Mouse (Mus musculus) kidney, adult 2 months (tissue): ENCODE data around the gene Ppil4. TPM values are rescaled to one million over a fixed set of nuclear protein-coding genes. Genes with fewer than 3 reads are reported as not detected.

Experiments
- DNase-seq: peaks from one replicate; pipeline ENCODE4 v3.0.0; 2021
- H3K27ac ChIP-seq: fragments of 200-500 bp; 2 replicates; pipeline ENCODE4 v1.5.1; 2012; ENCODE audit warnings: low read depth, low read length, control low read depth, inconsistent platforms; ENCODE audit not compliant: insufficient read depth
- H3K27me3 ChIP-seq: fragments of 200-500 bp; replicated peaks from 2 replicates; pipeline ENCODE4 v1.6.1; 2012; ENCODE audit warnings: mild to moderate bottlenecking, moderate library complexity, low read length, inconsistent platforms; ENCODE audit not compliant: control insufficient read depth, insufficient read depth
- H3K36me3 ChIP-seq: fragments of 200-500 bp; 2 replicates; pipeline ENCODE4 v1.6.1; 2012; ENCODE audit warnings: mild to moderate bottlenecking, moderate library complexity, low read length, inconsistent platforms; ENCODE audit not compliant: control insufficient read depth, insufficient read depth
- H3K4me1 ChIP-seq: fragments of 200-500 bp; 2 replicates; pipeline ENCODE4 v1.6.1; 2011; ENCODE audit warnings: low read length; ENCODE audit not compliant: control insufficient read depth, insufficient read depth
- H3K4me3 ChIP-seq: fragments of 200-500 bp; 2 replicates; pipeline ENCODE4 v1.5.1; 2011; ENCODE audit warnings: mild to moderate bottlenecking, low read depth, low read length, control low read depth; ENCODE audit not compliant: insufficient read depth
- CTCF ChIP-seq: fragments of 200-500 bp; conservative IDR thresholded peaks from 2 replicates; pipeline ENCODE4 v1.5.1; 2011; ENCODE audit warnings: low read depth, mild to moderate bottlenecking, control low read depth, low read length, moderate library complexity, mixed read lengths; ENCODE audit not compliant: insufficient read depth, insufficient read length
- POLR2A ChIP-seq: fragments of 200-500 bp; IDR thresholded peaks from one replicate; pipeline ENCODE4 v1.6.1; 2011; ENCODE audit warnings: low read depth, low read length, control low read depth
- WGBS: fragments of 180-500 bp; shearing (Covaris S2); methylation state at CpG from one replicate; pipeline ENCODE4 v1.1.7; 2018; 5-methylcytosine and 5-hydroxymethylcytosine counted together
- polyA plus RNA-seq: library from polyadenylated mRNA; depleted of rRNA; stranded (reverse); fragments of >200 nt; gene quantifications from 2 replicates; pipeline ENCODE4 v1.2.3, GENCODE M21; 2012

The Ppil4 gene
- polyA plus RNA-seq, 1 experiment: 6.2 TPM

DNA sequence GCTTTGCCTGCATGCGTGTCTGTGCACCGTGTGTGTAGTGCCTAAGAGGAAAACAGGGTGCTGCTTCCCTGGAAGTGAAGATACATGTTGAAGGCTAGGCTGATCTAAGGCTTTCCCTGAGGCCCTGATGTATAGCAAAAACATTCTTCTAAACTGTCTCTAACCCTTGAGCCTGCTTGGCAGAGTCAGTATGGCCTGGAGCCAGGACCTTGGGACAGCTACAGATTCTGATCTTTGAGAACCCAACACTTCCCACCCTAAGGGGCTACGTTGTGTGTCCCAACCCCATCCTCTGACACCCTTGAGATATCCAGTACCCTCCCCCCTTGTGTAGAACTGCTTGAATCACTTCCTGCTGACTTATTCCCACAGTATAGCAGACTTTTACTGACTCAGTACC, 14.3 kb upstream of the Ppil4 start:
- 91% methylated on average over 3 of the region's 3 CpGs for WGBS
- Histone ChIP-seq H3K4me1 (peaks cover 2% of the 10 kb centered on the region; the same call in 1 of the 2 replicates), H3K4me3 (no peak overlapping the region), H3K27me3 (no peaks in the 10 kb centered on the region), H3K36me3 (no peaks in the 10 kb centered on the region), H3K27ac (no peak overlapping the region)
- no peak for DNase-seq
- TF ChIP-seq POLR2A: no peak
- TF ChIP-seq CTCF: no peak

DNA sequence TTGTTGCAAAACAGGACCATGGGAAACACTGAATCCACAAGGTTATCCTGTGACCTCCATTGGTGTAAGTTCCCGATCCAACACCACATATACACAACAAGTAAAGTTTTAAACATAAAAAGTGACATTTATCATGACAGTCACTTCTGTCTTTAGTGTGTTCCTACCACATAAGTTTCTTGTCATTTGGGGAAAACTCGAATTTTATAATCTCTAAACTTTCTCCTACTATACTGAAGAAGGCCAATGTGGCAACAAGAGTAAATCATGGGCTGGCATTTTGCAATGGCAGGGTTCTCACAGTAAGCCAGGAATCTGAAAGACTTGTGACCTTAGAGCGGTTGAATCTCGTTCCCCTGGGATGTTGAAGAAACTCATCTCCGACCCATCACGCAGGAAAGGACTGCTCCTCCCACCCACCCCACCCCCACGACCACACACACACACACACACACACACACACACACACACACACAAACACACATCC, 12.9 kb upstream of the Ppil4 start:
- Histone ChIP-seq H3K27me3 (no peaks in the 10 kb centered on the region), H3K4me3 (peak overlapping the region; percentile 94), H3K27ac (no peak overlapping the region), H3K36me3 (no peaks in the 10 kb centered on the region), H3K4me1 (peaks cover 2% of the 10 kb centered on the region; the same call in 1 of the 2 replicates)
- TF ChIP-seq CTCF (no peak), POLR2A (no peak)
- 18% methylated on average over 7 of the region's 7 CpGs for WGBS
- DNase-seq: no peak

DNA sequence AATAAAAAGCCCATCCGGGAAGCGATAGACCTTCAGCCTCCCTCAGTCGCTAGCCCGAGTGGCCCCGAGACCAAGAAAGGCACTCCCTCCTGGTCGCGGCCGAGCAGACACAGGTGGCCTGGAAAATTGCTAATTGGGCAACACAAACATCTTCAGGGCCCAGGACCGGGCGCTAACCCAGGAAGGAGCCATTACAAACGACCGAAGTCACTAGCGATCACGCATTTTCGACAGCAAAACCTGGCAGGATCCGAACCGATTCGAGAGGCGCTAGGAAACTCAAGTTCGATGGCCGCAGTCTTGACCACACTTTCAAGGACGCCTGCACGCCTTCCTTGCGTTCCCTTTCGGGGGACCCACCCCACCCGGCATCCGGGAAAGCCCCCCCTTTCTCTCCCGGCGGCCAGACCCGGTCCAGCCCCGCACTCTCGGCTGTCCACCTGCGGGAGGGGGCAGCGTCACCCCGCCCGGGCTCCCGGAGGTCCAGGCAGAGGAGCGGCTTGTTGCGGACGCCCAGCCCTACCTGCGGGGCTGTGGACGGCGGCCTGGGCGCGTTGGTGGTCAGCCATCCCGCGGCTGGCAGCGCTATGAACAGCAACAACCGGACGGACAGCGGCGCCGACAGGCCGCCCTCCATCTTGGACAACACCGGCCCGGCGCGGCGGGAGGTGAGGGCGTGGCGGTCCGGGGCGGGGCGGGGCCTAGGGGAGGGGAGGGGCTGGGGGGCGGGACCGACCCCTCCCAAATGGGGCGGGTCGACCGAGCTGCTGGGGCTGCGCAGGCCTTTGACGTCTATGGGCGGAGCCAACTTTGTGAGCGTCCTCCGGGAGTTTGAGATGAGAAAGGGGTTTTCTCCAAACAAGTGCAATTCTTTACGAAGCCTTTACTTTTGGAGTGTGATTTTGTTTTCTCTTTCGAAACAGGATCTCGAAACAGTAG, 12.2 kb upstream of the Ppil4 start:
- Histone ChIP-seq H3K27ac (peak overlapping the region; percentile 36; the same call in 1 of the 2 replicates), H3K36me3 (no peaks in the 10 kb centered on the region), H3K4me3 (peak overlapping the region; percentile 94), H3K4me1 (peaks cover 2% of the 10 kb centered on the region; the same call in 1 of the 2 replicates), H3K27me3 (no peaks in the 10 kb centered on the region)
- DNase-seq: peak; percentile 95
- under 1% methylated on average over 60 of the region's 77 CpGs for WGBS
- TF ChIP-seq CTCF: no peak

DNA sequence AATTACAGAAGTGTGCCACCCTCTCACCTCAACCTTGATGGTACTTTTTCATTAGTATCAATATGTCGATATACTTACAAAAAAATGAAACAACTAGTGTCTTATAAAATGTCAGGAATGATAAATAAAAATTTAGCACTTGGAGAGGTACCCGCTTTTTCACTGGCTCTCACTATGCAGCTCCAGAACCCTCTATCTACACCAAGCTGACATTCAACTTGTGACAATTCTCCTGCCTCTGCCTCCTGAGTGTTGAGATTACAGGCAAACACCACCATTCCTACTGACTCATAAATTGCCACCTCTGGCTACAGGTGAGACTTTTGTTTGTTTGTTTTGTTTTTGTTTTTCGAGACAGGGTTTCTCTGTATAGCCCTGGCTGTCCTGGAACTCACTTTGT, 11.5 kb upstream of the Ppil4 start:
- Histone ChIP-seq H3K27me3 (no peaks in the 10 kb centered on the region), H3K4me3 (peak overlapping the region; percentile 24; the same call in 1 of the 2 replicates), H3K27ac (no peak overlapping the region), H3K4me1 (peaks cover 2% of the 10 kb centered on the region; the same call in 1 of the 2 replicates), H3K36me3 (no peaks in the 10 kb centered on the region)
- DNase-seq: no peak
- WGBS: 48% methylated on average over 3 of the region's 3 CpGs
- TF ChIP-seq CTCF (no peak), POLR2A (no peak)

DNA sequence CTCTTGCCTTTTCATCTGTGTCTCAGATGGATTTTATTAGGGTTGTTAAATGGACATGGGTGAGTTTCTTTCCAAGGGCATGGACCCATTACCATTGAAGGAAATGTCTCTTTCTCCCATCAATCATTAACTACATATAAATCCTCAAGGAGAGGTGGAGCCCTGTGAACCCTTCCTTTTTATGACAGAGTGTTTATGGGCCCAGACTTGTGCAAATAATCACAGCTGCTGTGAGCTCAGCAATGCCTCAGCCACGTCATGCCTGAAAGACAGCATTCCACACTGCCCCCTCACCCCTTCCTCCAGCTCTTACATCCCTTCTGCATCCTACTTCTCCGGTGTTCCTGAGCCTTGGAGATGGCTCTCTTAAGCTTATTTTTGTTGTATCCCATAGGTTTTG, 5.4 kb upstream of the Ppil4 start:
- no peak overlapping the region for H3K4me3 ChIP-seq
- 51% methylated on average over 2 of the region's 2 CpGs for whole genome bisulfite sequencing
- TF ChIP-seq CTCF (no peak), POLR2A (no peak)
- H3K4me1 ChIP-seq: no peaks in the 10 kb centered on the region
- H3K27me3 ChIP-seq: no peaks in the 10 kb centered on the region
- no peak overlapping the region for H3K27ac ChIP-seq
- no peak for DNase-seq
- no peaks in the 10 kb centered on the region for H3K36me3 ChIP-seq

DNA sequence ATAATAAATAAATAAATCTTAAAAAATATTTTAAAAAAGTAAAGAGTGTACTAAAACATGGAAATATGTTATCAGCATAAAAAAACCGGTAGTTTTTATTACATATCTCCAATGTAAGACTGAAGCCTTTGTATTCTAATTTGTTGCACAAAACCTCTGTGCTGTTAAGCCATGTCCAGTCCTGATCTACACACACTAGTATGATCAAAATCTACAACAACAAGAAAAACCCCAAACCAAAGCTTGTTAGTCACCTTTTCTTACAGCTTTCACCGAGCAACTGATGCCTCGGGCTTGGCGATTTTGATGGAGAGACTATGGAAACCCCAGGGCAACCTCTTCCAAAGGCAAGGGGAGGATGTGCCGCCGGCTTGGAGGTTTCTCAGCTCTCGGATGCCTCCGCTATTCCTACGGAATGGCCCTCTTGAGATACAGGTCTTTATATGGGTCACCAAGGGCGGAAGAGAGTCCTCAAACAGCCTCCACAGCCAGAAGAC, 389 bp upstream of the Ppil4 start:
- under 1% methylated on average over 10 of the region's 10 CpGs for WGBS
- DNase-seq: no peak

DNA sequence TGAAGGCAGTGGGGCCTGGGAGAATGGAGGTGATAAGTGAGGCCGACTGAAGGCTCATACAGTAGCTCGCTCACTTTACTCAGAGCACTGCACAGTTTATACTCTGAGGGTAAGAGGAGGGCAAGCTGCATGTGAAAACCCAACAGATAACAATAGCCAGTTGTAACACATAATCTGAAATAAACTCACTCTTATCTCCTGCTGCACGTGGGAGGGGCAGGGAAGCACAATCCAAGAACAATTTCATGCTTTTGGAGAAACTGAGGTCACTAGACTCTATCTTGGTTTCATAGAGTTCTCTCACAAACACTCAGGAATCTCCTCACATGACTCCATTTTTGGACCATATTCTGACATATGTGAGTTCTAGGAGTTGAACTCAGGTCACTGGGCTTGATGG, 8.6 kb downstream of the Ppil4 start:
- Histone ChIP-seq H3K36me3 (peaks cover 17% of the 10 kb centered on the region), H3K4me3 (no peak overlapping the region), H3K27ac (no peak overlapping the region), H3K27me3 (no peaks in the 10 kb centered on the region), H3K4me1 (no peaks in the 10 kb centered on the region)
- 88% methylated on average over 3 of the region's 3 CpGs for WGBS
- TF ChIP-seq CTCF (no peak), POLR2A (no peak)
- no peak for DNase-seq

More for the DNA sequence above, 389 bp upstream of the Ppil4 start:
- TF ChIP-seq CTCF (no peak), POLR2A (no peak)
- Histone ChIP-seq H3K27me3 (no peaks in the 10 kb centered on the region), H3K4me1 (peaks cover 6% of the 10 kb centered on the region), H3K36me3 (peaks cover 4% of the 10 kb centered on the region), H3K4me3 (peak overlapping the region; percentile 85), H3K27ac (peak overlapping the region; percentile 20; the same call in 1 of the 2 replicates)
